Mouse (Mus musculus) kidney, embryonic 16.5 days (tissue): ENCODE measurements around the gene Cwf19l1. TPM values are rescaled to one million over a fixed set of nuclear protein-coding genes. Genes with fewer than 3 reads are reported as not detected.
A peak's percentile ranks its signal among the peaks of the same experiment; 100 is the strongest.

Experiments used
- ATAC-seq: fragments of 200-750 bp; cut with Nextera tagmentation; 2 replicates; pipeline ENCODE4 v1.8.0; 2017; ENCODE audit warnings: moderate TSS enrichment; ENCODE audit not compliant: low FRiP score, low TSS enrichment
- H3K27ac ChIP-seq: fragments of 300-500 bp; sonication (generic); 2 replicates; pipeline ENCODE4 v1.5.1; 2014; ENCODE audit warnings: low read length
- H3K27me3 ChIP-seq: fragments of 300-500 bp; sonication (generic); 2 replicates; pipeline ENCODE4 v1.6.1; 2014; ENCODE audit warnings: low read length, control low read depth, mixed read lengths; ENCODE audit not compliant: insufficient read depth
- H3K36me3 ChIP-seq: fragments of 300-500 bp; sonication (generic); 2 replicates; pipeline ENCODE4 v1.6.1; 2014; ENCODE audit warnings: low read length, control low read depth, mixed read lengths; ENCODE audit not compliant: insufficient read depth
- H3K4me1 ChIP-seq: fragments of 300-500 bp; sonication (generic); 2 replicates; pipeline ENCODE4 v1.6.1; 2014; ENCODE audit warnings: low read length, control low read depth, mixed read lengths; ENCODE audit not compliant: insufficient read depth
- H3K4me2 ChIP-seq: fragments of 300-500 bp; sonication (generic); replicated peaks from 2 replicates; pipeline ENCODE4 v1.6.1; 2014; ENCODE audit warnings: low read depth, low read length
- H3K4me3 ChIP-seq: fragments of 300-500 bp; sonication (generic); 2 replicates; pipeline ENCODE4 v1.5.1; 2014; ENCODE audit warnings: mild to moderate bottlenecking, low read length
- H3K9ac ChIP-seq: fragments of 300-500 bp; sonication (generic); replicated peaks from 2 replicates; pipeline ENCODE4 v1.6.1; 2014; ENCODE audit warnings: low read length
- H3K9me3 ChIP-seq: fragments of 300-500 bp; sonication (generic); 2 replicates; pipeline ENCODE4 v1.6.1; 2016; ENCODE audit warnings: low read length, control low read depth
- WGBS: fragments of 180-500 bp; shearing (Covaris S2); extraction: QIAGEN DNeasy Blood & Tissue Kit; methylation state at CpG from one replicate; pipeline ENCODE4 v1.1.7; 2014; 5-methylcytosine and 5-hydroxymethylcytosine counted together
- polyA plus RNA-seq: library from polyadenylated mRNA; unstranded; fragments of >200 nt; fragmentation: Nextera tagmentation; extraction: Ambion mirVana; gene quantifications from 2 replicates; pipeline ENCODE4 v1.2.1, GENCODE M21; 2015

The Cwf19l1 gene
- polyA plus RNA-seq, 1 experiment from 2014 or later: 37.5 TPM

DNA sequence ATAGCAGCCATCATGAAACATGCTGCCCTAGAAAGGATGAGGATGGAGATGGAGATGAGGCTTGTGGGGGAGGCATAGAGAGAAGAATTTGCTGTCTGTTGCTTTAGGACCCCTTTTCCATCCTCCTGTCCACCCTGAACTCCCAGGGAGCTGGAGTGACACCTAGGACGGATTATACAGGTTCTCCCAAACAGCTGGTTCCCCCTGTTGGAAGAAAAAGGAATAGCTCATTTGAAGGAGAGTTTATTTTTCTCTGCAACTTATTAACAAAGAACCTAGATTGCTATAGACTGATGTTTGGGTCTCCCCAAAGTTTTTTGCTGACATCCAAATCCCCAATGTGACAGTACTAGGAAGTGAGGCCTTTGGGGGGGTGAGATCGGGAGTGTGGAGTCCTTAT is 12.7 kb upstream of the Cwf19l1 start:
- Histone ChIP-seq H3K27ac (no peak overlapping the region), H3K9me3 (no peaks in the 10 kb centered on the region), H3K36me3 (peaks cover 6% of the 10 kb centered on the region; the same call in 1 of the 2 replicates), H3K27me3 (no peaks in the 10 kb centered on the region; the same call in 1 of the 2 replicates), H3K9ac (no peak overlapping the region), H3K4me1 (peaks cover 12% of the 10 kb centered on the region), H3K4me3 (no peak overlapping the region), H3K4me2 (no peak overlapping the region)
- 38% methylated on average over 2 of the region's 2 CpGs for WGBS
- ATAC-seq: no peak

DNA sequence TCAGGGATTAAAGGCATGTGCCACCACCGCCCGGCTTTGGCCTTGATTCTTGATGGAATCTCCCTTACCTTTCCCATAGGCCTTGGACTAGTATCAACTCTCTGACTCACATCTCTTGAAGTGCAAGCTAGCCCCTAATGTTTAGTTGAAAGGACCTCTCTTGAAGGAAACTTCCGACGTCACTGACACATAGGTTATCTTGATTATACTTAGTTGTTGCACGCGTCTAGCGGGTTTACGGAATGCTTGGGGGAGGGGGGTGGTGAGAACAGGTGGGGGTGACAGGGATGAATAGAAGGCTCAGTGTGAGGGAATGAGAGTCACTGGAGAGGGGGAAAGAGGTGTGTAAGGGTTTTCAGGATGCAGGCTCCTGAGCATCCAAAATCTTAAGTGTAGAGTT is 11.3 kb upstream of the Cwf19l1 start:
- Histone ChIP-seq H3K27me3 (no peaks in the 10 kb centered on the region), H3K4me1 (peaks cover 12% of the 10 kb centered on the region), H3K9ac (no peak overlapping the region), H3K27ac (no peak overlapping the region), H3K36me3 (peaks cover 15% of the 10 kb centered on the region), H3K9me3 (no peaks in the 10 kb centered on the region), H3K4me2 (no peak overlapping the region), H3K4me3 (no peak overlapping the region)
- 93% methylated on average over 8 of the region's 8 CpGs for WGBS
- no peak for ATAC-seq

DNA sequence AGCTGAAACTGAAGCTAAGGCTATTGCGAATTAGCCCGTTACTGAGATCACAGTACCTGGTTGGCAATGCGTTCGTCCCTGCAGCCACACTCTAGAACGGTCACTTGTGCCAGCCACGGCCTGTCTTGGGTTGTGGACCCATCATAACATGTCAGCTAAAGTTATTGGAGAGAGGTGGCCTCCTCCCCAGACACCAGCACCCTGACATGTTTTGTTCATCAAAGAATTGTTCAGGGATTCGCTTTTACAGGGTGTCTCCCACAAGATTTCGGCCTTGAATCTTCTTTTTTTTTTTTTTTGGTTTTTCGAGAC is 10.8 kb upstream of the Cwf19l1 start:
- Histone ChIP-seq H3K27me3 (no peaks in the 10 kb centered on the region), H3K4me1 (peaks cover 12% of the 10 kb centered on the region), H3K9ac (peak overlapping the region; percentile 77), H3K4me2 (peak overlapping the region; percentile 83), H3K27ac (no peak overlapping the region), H3K36me3 (peaks cover 19% of the 10 kb centered on the region), H3K9me3 (no peaks in the 10 kb centered on the region), H3K4me3 (peak overlapping the region; percentile 69)
- 63% methylated on average over 9 of the region's 9 CpGs for WGBS
- ATAC-seq: peak; percentile 49; the same call in 1 of the 2 replicates

DNA sequence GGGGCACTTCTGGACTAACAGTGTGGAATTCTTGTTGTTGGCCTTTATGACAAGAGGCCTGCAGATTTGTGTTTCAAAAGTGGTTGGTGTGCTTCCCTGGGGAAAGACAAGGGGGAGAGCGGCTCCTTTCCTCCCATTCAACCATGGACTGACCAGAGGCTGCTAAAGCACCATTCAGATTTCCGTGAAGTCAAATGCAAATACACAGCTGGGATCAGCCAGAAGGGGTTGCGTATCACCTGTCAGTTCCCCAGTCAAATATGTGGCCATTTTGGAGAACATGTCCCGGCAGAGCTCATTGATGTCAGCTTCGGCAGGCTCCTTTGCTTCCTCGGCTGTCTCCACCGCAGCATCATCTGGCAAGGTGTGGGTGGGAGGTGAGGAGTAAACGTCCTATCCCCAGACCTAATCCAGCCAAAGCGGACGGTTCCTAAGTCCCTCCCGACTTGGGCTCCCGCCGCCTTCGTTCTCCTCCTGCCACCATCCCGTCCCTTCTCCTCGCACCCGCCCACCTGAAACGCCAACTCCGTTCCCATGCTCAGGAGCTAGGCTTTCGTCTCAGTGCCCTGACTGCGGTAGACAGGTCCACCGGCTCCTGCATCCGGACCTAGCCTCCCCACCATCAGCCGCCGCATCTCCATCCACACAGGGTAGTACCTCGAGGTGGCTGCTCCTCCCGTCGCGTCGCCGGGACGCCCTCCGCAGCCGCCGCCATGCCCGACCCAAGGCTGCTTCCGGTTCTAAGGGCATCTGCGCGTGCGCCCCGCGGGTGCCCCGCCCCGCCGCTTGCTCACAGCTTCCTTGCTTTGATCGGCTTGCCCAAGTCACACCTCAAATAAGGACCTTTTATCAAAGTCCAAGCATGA is 10.3 kb upstream of the Cwf19l1 start, which contains the start of gene Bloc1s2:
TSS of gene Bloc1s2 (minus strand) at position 745 of the 866 bp plus-strand sequence.
- no peaks in the 10 kb centered on the region for H3K27me3 ChIP-seq
- peak; percentile 82 for ATAC-seq
- 0 out of 2 replicates have a peak within 1 kb of the TSS, but pooled peaks have one; percentile 15 for H3K27ac ChIP-seq
- H3K4me3 ChIP-seq: peak within 1 kb of the TSS; percentile 69
- H3K9me3 ChIP-seq: no peaks in the 10 kb centered on the region
- H3K4me2 ChIP-seq: peak within 1 kb of the TSS; percentile 83
- H3K9ac ChIP-seq: peak within 1 kb of the TSS; percentile 77
- peaks cover 24% of the 10 kb centered on the region for H3K36me3 ChIP-seq
- H3K4me1 ChIP-seq: peaks cover 12% of the 10 kb centered on the region
- 2% methylated on average over 46 of the region's 46 CpGs for WGBS

DNA sequence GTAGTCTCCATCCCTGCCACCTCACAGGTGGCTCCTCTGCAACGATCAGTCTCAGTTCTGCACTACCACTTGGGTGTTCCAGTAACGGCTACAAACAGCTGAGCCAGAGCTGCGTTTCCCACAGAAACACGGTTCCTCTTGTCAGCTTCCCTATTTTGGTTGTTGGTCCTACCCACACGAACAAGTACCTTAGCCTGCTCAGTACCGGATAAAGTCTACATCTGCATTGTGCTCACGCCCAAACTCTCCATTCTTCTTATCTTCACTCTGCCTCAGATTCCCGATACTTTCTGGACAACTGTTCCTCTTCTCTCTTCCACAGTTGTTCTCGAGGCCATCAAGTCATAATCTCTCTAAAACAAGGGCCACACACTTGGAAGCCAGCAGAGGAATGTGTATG is 8.7 kb upstream of the Cwf19l1 start:
- H3K9me3 ChIP-seq: no peaks in the 10 kb centered on the region
- no peaks in the 10 kb centered on the region for H3K27me3 ChIP-seq
- no peak for ATAC-seq
- H3K27ac ChIP-seq: no peak overlapping the region
- WGBS: 82% methylated on average over 9 of the region's 9 CpGs
- H3K9ac ChIP-seq: no peak overlapping the region
- peaks cover 29% of the 10 kb centered on the region for H3K36me3 ChIP-seq
- H3K4me3 ChIP-seq: no peak overlapping the region
- peaks cover 12% of the 10 kb centered on the region for H3K4me1 ChIP-seq
- no peak overlapping the region for H3K4me2 ChIP-seq

DNA sequence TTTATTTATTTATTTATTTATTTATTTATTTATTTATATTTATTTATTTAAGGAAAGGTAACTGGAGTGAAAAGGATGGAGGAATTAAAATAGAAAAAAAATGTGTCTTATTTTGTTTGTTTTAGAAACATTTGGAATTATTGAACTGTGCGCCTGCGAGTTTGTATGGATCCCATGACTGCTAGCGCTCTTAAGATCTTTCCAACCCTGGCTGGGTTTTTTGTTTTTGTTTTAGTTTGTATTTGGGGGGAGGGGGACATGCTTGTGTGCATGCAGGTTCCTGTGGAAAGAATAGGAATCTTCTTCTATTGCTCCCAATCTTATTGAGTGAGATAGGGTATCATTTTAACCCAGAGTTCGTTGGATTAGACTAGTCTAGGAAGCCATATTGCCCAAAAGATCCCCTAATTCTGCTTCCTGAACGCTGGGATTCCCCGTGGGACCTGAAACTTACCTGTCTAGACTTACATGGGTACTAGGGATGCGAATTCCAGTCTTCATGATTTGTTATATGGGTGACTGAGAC is 347 bp upstream of the Cwf19l1 start:
- Histone ChIP-seq H3K4me2 (peak overlapping the region; percentile 67), H3K9me3 (no peaks in the 10 kb centered on the region), H3K9ac (peak overlapping the region; percentile 41; the same call in 1 of the 2 replicates), H3K27me3 (no peaks in the 10 kb centered on the region), H3K36me3 (peaks cover 17% of the 10 kb centered on the region), H3K4me3 (peak overlapping the region; percentile 97), H3K27ac (0 out of 2 replicates have a peak overlapping the region, but pooled peaks have one; percentile 29), H3K4me1 (peaks cover 6% of the 10 kb centered on the region)
- ATAC-seq: peak; percentile 47; the same call in 1 of the 2 replicates
- WGBS: 28% methylated on average over 7 of the region's 7 CpGs

DNA sequence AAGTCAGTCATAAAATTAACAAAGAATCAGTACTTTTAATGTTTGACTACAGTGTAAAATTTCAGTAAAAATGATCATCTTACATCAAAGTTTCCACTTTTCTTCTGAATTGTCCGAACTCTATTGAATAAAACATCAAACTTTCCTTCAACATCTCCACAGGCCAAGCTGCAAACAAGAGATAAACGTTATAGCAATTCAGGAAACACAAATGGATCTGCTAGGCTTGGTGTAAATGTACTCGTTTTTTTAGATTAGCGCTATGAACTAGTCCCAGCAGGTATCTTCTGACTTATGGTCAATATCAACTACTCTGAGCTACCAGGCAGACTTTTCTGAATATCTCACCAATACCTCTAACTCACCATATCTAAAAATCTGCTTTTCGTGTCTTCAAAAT is 2.8 kb downstream of the Cwf19l1 start:
- no peaks in the 10 kb centered on the region for H3K9me3 ChIP-seq
- 90% methylated on average over 5 of the region's 5 CpGs for WGBS
- no peak overlapping the region for H3K4me2 ChIP-seq
- peaks cover 6% of the 10 kb centered on the region for H3K4me1 ChIP-seq
- H3K27ac ChIP-seq: no peak overlapping the region
- H3K36me3 ChIP-seq: peaks cover 21% of the 10 kb centered on the region
- H3K4me3 ChIP-seq: no peak overlapping the region
- no peak overlapping the region for H3K9ac ChIP-seq
- ATAC-seq: no peak
- H3K27me3 ChIP-seq: no peaks in the 10 kb centered on the region

DNA sequence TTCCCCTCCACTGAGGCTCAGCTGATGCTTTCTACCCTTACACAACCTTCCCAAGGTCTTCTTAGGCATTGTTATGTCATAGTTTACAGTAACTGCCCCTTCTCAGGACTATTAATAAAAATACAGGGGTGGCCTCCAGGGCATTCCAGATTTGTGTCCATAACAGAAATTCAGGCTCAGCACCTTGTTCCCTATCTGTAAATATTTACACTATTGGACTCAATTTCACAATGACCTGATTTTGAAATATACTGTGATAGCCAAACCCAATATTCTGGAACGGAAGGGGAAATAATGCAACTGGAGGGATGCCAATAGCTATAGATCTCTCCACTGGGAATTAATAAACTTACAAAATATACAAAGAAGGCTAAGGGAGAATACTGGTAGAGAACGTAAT is 7.1 kb downstream of the Cwf19l1 start:
- H3K9me3 ChIP-seq: no peaks in the 10 kb centered on the region
- H3K4me1 ChIP-seq: no peaks in the 10 kb centered on the region
- 88% methylated on average over 2 of the region's 2 CpGs for WGBS
- H3K4me2 ChIP-seq: no peak overlapping the region
- no peak for ATAC-seq
- H3K27me3 ChIP-seq: no peaks in the 10 kb centered on the region
- no peak overlapping the region for H3K4me3 ChIP-seq
- peaks cover 50% of the 10 kb centered on the region for H3K36me3 ChIP-seq
- H3K9ac ChIP-seq: no peak overlapping the region
- H3K27ac ChIP-seq: no peak overlapping the region

DNA sequence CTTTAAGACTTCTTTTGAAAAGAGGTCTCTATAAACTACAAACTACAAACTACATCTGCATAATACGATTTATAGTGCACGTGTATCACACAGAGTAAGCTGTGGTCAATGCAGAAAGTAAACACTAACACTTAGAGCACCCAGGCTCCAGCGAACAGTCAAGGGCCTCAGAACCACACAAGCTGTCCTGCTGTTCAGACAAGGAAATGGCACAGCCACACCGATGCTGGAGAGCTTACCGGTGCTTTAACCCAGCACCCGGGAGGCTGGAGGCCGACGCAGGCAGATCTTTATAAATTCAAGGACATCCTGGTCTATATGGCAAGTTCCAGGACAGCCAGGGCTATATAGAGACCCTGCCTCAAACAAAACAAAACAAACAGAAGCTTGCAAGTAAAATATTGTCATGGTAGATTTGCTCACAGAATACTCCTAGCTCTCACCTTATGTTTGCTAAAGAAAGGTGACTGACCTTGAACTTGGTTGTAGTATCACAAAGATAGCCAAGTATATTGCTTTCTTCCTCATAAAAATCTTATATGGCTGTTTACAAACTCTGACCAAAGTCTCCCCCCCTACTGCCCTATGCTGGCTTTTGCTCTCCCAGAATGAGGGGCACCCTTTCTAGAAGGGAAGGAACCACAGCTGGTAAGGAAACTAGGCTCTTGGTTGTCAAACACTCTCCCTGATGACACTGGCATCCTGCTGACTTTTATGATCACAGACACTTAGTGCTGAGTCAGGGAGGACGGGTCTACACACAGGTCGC is 7.8 kb downstream of the Cwf19l1 start:
- no peak overlapping the region for H3K27ac ChIP-seq
- H3K4me3 ChIP-seq: no peak overlapping the region
- no peaks in the 10 kb centered on the region for H3K9me3 ChIP-seq
- no peak overlapping the region for H3K9ac ChIP-seq
- no peaks in the 10 kb centered on the region for H3K27me3 ChIP-seq
- peaks cover 52% of the 10 kb centered on the region for H3K36me3 ChIP-seq
- no peak overlapping the region for H3K4me2 ChIP-seq
- 92% methylated on average over 10 of the region's 10 CpGs for WGBS
- no peak for ATAC-seq
- no peaks in the 10 kb centered on the region for H3K4me1 ChIP-seq
